Mouse (Mus musculus) fibroblast of lung, adult 2 months (primary cell): ENCODE results near the gene Kcnab2.

ENCODE experiments used
- DNase-seq: peaks from one replicate; pipeline ENCODE4 v3.0.0-alpha.2; 2011; ENCODE audit warnings: low read depth

Kcnab2 gene

DNA sequence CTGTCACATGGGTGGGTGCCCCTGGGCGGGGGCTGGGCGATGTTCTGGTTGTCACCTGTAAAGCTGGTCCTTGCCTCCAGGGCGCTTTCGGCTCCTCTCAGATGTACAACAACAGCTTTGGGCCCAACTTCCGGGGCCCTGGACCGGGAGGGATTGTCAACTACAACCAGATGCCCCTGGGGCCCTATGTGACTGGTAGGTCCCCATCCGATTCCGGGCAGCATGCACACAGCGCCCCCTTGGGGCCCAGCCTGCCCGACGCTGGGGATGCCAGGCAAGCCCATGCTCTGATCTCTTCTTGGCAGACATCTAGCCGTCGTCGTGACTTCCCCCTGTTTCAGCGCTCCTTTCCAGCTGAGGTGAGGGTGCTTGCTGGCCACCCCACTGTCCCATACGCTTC is 92.0 kb downstream of the Kcnab2 start:
- no peak for DNase-seq

DNA sequence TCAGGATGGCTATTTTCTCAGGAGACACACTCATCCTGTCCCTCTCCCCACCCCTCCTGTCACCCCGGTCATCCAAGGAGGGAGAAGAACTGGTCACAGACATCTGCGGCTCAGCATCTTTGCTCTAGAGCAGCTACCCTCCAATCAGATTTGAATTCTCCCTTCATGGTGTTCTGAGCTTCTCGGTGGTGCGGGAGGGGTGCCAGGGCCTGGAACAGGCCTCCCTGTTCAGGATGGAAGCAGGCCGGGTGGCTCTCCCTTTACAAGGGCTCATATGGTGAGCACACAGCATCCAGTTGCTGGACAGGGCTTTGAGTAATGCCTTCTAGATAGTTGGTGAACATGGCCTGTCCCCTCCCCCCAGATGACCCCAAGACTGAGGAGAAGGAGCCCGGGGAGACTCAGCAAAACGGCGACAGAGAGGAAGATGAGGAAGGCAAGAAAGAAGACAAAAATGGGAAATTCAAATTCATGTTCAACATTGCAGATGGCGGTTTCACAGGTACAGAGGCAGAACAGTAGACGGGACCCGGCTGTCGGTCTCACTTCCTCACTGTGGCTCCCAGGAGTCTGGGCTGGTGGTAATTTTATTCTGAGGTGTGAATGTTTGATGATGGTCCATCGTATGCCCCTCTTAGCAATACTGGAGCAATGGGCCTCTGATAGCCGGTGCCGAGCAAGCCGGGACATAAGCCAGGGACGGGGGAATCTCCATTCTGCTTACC is 95.0 kb downstream of the Kcnab2 start:
- no peak for DNase-seq

DNA sequence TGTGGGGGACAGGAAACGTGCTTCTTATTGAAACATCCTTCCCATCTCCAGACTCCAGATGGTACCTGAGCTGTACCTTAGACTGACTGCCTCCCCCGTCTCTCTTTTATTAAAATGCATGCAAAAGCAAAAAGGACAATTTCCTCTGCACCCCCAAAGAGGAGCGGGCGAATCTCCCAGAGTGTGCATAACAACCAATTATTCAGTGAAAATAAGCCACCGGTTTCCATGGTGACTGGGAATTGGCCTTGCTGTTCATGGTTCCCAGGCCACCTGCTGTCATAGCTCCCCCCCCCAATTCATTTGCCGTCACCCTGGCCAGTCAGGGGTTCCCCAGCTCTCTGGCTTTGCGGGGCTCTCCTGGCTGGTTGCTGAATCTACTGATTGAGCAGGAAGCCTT is 112.4 kb downstream of the Kcnab2 start:
- DNase-seq = no peak

DNA sequence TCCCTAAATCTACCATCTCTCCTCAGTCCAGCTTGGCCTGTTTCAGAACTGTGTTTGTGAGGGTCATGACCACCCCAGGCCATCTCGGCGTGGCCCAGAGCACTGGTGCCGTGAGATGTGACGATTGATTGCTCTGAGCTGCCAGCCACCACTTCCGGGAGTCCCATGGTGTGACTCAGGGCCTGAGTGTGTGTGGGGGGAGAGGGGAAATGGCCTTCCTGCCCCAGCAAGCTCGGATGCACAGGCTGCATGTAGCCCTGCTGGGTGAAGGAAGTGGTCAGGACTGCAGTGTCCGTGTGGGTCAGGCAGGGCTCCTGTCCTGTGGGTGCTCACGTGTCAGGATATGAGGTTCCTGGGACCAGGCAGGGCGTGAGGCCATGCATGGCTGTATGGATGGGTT is 115.5 kb downstream of the Kcnab2 start:
- no peak for DNase-seq

DNA sequence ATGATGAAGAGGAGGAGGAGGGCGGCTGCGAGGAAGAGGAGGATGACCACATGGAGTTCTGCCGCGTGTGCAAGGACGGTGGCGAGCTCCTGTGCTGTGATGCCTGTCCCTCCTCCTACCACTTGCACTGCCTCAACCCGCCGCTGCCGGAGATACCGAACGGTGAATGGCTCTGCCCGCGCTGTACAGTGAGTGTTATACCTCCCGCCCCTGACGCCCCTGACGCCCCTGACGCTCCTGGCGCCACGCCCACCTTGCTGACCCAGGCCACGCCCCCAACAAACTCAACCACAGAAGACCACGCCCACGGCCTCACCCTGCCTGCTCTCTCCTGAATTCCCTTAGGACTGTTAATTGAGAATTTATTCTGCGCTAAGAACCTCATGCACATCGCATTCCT is 116.8 kb downstream of the Kcnab2 start:
- DNase-seq = no peak

DNA sequence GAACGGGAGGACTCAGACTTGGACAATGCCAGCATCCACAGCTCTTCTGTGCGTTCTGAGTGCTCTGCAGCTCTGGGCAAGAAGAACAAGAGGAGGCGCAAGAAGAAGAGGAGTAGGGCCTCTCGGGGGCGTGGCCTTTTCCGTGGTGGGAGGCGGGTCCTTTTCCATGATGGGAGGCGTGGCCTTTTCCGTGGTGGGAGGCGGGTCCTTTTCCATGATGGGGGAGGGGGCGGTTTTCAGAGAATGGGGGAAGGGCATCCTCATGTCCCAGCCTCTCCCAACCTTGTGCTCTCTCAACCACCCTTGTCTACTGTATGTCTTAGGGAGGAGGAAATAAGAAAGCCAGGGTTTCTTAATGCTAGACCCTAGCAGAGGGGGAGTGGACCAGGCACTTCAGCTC is 118.0 kb downstream of the Kcnab2 start:
- DNase-seq = no peak

DNA sequence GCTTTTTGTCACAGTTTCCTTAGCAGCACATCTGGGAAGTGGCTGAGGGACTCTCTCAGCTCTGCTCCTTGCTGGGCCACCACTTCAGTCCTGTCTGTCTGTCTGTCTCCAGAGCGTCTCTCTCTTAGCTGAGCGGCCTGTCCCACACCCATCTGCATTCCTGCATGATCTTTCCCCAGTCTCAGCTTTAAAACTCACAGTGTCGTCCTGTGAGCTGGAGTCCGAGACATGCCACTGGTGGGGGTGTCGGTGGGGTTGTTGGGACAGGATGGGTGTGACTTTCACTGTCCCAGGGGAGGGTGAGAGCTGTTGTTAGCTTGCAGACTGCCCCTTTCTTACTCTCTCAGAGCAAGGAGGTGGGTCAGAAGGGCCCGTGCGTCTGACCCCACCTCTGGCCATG is 122.0 kb downstream of the Kcnab2 start:
- DNase-seq = no peak

DNA sequence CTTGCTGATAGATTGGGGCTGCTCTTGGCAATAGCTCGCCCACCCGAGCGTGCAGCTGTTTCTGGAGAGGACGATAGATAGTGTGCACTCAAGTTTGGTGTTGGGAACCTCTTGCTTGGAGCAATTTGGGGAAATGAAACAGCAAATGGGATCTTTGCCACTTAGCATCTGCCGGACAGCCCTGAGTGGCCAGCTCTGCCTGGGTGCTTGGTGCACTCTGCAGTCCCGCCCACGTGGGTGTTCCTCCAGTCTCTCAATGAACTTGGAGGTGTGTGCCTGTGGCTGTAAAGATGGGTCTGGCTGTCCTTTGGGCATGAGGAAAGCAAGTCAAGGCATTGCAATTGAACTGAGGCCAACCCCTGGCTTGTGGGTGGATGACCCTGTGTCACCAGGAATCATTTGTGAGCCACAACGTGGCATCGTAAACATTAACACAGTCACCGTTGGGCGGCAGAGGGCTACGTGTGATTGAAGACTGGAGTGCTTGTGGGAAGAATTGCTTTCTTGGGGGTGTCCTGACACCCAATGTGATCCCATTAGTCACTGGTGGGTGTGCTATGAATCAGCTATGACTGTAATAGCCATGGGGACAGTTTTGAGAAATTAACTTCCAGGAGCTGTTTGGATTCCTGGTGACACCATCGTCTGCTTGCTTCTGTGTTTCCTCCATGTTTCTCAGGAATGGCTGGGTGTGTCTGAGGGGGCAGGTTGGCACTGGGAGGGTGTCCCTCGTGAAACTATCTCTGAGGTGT is 123.6 kb downstream of the Kcnab2 start:
- no peak for DNase-seq

DNA sequence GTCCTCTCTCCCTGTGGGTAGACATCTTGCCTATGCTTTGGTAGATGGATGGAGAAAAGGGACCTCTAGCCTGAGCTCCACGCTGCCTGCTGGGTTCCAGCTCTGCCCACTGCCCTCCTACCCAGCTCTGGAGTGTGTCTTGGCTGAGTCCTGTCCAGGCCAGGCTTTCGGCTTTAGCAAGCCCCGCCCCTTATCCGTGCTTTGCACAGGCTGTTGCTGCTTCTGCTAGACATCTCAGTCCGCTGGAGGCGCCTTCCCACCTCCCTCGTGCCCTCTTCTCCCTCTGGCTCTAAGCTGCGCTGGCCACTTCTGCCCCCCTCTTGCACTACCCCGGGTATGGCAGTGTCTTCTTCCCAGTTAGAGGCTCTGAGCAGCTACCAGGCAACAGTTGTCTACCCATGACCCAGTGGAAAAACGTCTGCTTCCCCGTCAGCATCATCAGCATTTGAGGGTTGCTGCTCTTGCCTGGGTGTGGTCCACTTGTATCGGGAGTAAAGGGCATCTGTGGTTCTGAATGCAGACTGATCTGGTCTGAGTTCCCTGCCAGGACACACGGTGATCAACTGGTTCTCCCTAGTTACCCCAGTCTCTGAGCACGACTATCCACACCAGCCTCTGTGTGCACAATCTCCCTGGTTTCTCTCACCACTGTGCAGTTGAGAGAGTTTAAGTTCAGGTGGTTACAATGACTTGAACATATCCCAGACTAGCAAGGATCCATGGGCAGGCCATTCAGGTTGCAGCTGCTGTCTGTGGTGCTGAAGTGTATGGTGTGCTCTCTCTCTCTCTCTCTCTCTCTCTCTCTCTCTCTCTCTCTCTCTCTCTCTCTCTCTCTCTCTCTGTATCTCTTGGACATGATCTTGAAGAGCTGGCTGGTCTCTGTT is 126.0 kb downstream of the Kcnab2 start:
- no peak for DNase-seq

DNA sequence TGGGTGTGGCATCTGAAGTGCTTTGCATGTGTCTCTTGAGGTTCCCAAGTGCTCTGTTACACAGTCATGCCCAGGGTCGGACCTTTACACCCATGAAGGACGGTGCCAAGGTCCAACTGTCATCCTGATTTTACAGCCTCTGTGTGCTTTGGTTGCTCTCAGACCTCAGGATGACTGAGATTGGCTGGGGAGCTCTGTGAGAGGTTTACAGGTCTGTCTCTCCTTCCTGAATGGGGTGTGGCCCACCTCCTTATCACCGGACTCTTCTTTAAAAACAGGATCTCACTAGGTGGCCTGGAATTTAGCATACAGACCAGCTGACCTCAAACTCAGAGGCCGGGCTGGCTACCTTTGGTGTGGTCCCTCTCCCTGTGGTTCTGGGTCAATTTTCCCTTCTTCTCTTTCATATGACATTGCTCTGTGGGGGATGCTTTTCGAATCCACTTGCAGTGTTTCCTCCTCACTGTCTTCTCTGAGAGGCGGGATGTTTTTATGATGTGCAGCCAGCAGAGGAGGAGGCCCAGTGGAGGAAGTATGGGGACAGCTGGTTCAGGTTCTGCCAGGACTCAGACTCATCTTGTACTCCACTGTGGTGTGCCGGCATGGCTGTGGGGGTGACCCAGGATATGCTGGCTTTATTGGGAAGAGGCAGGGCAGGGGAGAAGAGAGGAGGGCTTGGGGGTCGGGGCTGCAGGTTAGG is 126.8 kb downstream of the Kcnab2 start:
- no peak for DNase-seq

DNA sequence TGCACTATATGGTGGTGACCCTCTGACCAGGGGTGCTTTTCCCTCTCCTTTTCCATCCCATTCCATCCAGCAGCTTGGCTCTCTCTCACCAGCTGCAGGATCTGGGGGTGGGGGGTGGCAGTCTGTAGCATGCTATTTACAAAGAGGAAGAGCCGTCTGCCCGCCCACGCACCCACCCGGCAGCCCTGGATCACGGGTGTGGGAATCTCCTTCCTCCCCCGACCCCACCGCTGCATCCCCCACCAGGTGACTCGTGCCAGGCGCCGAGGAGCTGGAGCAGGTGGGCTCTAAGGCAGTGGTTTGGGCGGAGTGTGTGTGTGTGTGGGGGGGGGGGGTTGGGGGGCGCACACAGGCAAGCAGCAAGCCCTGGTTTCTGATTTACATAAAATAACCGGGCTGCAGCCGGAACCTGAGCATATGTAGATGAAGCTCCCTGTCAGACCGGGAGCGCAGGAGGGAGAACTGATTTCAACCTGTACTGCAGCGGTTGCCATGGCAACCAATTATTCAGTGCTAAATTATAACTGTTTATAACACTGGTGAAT is 127.8 kb downstream of the Kcnab2 start:
- DNase-seq = no peak

DNA sequence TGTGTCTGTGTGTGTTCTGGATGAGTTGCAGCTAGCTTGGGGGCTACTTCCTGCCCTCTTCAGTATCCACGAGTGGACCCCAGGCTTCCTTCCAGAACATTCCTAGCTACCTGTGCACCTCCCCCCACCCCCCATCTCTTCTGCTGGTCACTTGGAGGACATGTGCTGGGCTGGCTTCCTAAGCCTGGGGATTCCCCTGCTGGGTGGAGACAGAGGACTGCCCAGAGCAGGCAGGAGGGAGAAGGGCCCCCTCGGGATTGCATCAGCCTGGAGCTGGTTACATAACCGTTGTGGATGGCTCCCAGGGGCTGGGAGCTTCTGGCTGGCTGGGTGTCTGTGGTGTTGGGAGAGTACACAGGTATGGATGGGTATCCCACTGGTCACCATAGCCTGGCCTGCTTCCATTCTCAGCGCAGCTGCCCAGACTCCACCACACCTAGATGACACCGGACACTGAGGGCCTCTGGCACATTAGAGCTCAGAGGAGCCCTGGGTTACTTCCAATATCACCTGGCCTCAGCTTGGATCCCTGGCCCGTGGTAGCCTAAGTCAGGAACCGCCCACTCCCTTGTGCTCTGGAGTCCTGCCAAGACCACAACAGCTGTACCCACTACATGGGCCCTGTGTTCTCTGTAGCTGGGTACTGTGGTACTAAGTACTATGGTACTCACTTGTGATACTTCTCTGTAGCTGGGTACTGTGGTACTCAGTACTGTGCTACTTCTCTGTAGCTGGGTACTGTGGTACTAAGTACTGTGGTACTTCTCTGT is 132.4 kb downstream of the Kcnab2 start:
- DNase-seq = peak; percentile 53

DNA sequence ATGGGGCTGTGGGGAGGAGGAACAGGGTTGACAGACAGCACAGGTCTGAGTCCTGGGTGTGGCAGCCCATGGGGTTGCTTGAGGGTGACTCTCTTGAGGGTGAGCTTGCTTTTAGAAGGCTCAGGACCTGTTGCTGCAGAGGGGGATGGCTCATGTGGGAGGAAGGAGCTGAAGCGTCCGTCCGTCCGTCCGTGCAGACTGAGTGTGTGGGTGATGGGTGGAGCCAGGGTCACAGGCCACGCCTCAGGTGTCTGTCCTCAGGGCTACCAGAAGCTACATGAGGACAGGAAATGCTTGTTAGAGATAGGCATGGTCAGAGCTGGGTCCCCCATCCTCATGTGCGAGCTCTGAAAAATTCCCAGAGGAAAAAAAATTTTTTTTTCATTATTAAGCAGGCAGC is 133.0 kb downstream of the Kcnab2 start:
- no peak for DNase-seq

DNA sequence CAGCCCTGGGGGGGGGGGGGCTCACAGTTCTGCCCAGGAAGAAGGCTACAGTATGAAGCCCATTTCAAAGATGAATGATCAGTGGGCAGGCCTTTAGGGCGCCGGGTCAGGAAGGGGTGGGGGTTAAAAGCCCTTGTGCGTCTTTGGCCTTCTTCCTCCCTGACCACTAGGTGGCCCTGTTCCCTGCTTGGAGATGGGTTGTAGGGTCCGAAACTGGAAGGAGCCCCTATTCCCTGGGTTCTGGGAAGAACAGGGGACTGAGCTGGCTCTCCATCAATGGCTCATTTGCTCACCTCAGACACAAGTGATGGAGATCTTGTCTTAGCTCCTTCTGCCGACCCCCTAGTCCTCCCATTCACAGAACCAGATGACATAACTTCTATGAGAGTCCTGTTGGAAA is 134.4 kb downstream of the Kcnab2 start:
- no peak for DNase-seq
